Mouse (Mus musculus): Measurements from ENCODE around the gene Arfgef3.
"Not testable (repeated sequence)": the region's sequence is repeated elsewhere in the genome, so short reads cannot be mapped to it uniquely, and the experiment has no call there.

Arfgef3 gene

DNA sequence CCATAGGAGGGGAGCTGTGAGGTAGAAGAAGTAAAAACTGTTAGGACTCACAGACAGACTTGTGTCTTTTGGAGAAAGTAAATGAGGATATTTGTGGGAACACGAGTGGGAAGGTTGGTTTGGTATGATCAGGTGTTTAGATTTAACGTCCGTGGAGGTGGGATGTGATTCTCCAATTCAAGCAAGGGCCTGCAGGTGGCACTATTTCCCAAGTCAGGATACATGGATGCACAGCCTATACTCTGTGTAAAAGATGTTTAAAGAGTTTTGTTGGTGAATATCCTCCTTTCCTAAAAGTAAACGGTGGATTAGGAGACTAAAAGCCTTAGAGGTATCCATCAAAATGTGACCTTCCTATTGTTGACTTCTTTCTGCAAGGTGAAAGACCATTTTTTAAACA is 180.8 kb downstream of the Arfgef3 start:
- DNase-seq: peak; percentile 83

DNA sequence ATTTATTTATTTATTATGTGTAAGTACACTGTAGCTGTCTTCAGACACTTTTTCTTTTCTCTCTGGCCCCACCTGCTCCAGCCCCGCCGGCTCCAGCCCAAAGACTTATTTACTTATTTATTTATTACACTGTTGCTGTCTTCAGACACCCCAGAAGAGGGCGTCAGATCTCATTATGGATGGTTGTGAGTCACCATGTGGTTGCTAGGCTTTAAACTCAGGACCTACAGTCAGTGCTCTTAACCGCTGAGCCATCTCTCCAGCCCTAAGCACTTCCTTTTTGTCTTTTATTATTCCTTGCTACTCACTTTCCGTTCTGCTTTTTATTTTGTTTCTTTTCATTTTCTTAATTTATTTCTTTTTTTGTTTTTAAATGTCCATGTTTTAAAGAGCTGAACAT is 182.3 kb downstream of the Arfgef3 start:
- DNase-seq: no peak

DNA sequence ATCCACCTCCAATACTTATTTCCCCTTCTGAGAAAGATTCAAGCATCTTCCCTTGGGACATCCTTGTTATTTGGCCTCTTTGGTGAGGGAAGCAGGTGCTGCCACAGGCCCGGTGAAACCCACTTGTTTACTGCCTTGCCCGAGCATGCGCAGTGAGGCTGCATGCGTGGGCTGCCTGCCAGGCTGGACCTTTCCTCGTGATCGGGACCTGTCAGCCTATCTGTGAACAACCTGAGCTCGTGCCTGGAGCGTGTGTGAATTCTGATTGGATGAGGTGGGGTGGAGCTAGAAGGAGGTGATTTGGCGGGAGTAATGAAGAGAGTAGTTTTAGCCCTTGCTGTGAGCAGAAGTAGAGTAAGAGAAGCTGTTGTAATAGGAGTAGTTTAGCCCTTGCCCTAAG is 184.7 kb downstream of the Arfgef3 start:
- not testable (repeated sequence) for DNase-seq

DNA sequence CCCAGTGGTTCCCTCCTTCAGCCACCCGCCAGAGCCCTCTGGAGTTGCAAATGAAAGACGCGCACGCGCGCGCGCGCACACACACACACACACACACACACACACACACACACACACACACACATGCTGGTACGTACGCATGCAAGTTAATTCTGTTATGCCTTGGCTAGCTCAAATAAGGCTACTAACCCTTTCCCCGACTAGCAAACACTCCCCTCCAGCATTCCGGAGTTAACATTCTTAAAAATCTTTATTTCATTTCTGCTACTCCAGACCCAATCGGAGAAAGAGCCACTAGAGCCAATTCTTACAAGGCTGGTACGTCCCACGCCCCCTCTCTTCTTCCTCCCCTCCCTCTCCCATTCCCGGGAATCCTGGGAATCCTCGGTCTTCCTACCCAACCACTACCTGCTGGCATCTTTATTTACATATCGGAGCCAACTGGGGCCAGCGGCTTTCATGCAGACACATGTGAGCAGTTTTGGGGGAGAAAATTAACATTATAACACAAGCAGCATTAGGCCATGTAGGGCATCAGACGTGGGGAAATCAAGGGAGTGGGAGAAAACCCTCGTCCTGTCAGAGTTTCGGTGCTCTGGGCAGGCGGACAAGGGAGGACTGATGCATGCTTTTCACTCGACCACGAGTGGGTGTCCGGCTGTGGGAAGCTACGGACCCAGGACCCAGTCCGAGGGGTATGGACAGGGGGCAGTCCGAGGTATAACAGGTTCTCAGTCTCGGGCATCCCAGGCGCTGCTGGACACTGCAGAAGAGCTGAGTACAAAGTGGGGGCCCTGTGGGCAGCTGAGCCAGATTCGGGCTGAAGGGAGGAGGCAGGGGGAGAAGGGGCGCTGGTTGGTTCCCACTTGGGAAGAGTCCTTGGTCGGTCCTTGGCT is 194.2 kb downstream of the Arfgef3 start:
- no peak for DNase-seq

DNA sequence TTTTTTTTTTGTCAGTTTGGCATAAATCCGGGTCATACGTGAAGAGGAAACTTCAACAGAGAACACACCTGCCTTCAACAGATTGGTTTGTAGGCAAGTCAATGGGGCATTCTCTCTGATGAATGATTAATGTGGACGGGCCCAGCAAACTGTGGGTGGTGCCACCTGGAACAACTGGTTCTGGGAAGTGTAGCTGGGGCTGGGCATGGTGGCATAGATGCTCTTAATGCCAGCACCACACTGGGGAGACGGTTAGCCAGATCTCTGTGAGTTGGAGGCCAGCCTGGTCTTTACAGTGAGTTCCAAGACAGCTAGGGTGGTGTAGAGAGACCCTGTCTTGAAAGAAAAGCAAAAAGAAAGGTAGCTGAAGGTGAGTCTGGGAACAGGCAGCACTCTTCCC is 196.4 kb downstream of the Arfgef3 start:
- no peak for DNase-seq

DNA sequence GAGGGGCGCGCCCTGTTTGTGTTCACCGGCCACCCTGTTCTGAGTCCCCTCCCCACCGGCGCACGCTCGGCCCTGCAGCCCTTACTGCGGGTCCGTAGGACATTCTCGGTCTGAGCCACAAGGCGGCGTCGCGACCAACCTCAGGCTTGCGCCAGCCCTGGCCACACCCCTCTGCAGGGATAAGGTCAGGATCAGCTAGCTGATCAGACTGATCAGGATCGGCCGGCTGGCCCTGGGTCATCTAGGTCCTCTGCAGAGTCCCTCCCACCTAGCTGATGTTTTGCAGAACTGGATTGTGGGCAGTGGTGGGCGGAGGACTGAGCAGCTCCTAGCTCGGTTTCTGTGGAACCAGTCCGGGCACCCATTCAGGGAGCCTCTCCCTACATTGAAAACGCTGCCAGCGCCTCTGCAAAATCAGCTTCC is 197.9 kb downstream of the Arfgef3 start, which contains the start of gene Hebp2:
TSS of gene Hebp2 (minus strand) at position 264 of the 423 bp plus-strand sequence.
- peak; percentile 77 for DNase-seq

DNA sequence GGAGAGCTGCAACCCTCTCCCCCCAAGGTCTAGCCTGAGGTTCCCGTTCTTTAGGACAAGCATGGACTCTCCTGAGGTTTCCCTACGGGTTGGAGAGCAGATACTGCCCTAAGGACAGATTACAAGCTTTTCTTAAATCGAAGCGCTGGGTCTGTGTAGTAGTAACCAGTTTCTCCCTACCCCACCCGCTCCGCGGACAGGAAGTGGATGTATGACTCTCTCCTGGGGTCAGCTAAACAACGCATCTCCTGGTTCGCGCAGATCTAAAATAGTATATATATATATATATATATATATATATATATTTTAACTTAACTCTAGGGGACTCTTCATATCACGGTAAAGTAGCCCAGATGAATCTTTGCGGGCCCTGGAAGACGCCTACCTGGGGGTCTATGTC is 198.4 kb downstream of the Arfgef3 start:
- DNase-seq: no peak

DNA sequence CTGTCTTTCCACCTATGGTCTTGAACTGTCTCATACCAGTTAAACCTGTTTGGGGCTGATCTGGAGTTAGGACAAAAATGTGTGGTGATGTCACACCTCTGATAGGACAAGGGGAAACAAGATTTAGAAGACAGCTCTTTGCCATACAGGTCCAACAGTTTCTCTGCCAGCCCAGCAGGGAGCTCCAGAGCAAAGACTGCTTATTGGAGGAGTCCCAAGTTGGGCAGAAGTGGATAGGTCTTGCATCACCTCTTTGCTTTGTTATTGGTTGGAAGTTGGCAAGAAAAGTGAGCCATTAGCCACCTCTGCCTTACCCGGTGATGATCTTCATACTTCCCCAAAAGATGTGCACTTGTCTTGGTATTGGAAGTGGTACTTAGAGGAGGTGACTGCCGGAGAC is 206.9 kb downstream of the Arfgef3 start:
- no peak for DNase-seq

DNA sequence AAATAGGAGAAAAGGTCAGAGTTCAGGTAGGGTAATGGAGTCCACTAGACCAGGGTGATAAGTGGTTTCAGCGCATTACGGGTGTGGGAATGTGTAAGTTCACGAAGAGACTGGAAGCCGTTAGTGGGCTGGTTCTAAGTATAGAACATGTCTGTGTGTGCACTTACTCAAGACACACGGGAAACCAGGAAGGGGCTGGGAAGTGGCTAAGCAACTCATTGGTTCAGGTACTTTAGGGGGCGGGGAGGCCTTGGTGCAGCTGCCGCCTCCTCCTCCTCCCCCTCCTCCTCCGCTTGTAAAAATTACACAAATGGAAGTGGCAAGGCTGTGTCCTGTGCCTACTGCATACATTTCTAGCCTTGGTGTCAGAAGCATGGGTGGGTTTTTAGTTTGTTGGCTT is 211.5 kb downstream of the Arfgef3 start:
- peak; percentile 42 for DNase-seq

Measured in thymus, postnatal 4 days (tissue).